Mouse (Mus musculus): Measurements from ENCODE around the gene Mbd3. TPM values are rescaled to one million over a fixed set of nuclear protein-coding genes. Genes with fewer than 3 reads are reported as not detected.

Gene Mbd3
- polyA plus RNA-seq, 1 experiment from 2014 or later: 327 TPM

- H3K9ac ChIP-seq: no peak overlapping the region
- H3K36me3 ChIP-seq (replicated peaks): peaks cover 33% of the 10 kb centered on the region
- H3K4me1 ChIP-seq: peaks cover 44% of the 10 kb centered on the region
- H3K27me3 ChIP-seq: no peaks in the 10 kb centered on the region
- 100% methylated on average over 4 of the region's 4 CpGs for WGBS
- H3K9me3 ChIP-seq: peaks cover 5% of the 10 kb centered on the region; the same call in 1 of the 2 replicates
- no peak overlapping the region for H3K4me2 ChIP-seq
- no peak for ATAC-seq (ENCODE audit: low FRiP score)
- no peak overlapping the region for H3K27ac ChIP-seq
- H3K4me3 ChIP-seq (replicated peaks): no peak overlapping the region
These were observed 3.8 kb upstream of the Mbd3 start for GRCm38 (mm10) chr10:80403044-80403692.

- H3K4me1 ChIP-seq: peaks cover 45% of the 10 kb centered on the region
- 0 out of 2 replicates have a peak overlapping the region, but pooled peaks have one; percentile 31 for H3K27ac ChIP-seq
- H3K4me3 ChIP-seq (replicated peaks): no peak overlapping the region
- H3K4me2 ChIP-seq: peak overlapping the region; percentile 84
- peak overlapping the region; percentile 60 for H3K9ac ChIP-seq
- no peaks in the 10 kb centered on the region for H3K27me3 ChIP-seq
- ATAC-seq (ENCODE audit: low FRiP score): no peak
- peaks cover 43% of the 10 kb centered on the region for H3K36me3 ChIP-seq (replicated peaks)
- H3K9me3 ChIP-seq: peaks cover 5% of the 10 kb centered on the region; the same call in 1 of the 2 replicates
- 87% methylated on average over 4 of the region's 4 CpGs for WGBS
These were observed 1.4 kb upstream of the Mbd3 start for GRCm38 (mm10) chr10:80400704-80401161.

GRCm38 (mm10) chr10:80399973-80400703, 788 bp upstream of the Mbd3 start:
- WGBS: 14% methylated on average over 17 of the region's 17 CpGs
- Histone ChIP-seq H3K36me3 (replicated peaks) (peaks cover 49% of the 10 kb centered on the region), H3K4me3 (replicated peaks) (peak overlapping the region; percentile 78), H3K4me2 (peak overlapping the region; percentile 84), H3K27me3 (no peaks in the 10 kb centered on the region), H3K27ac (peak overlapping the region; percentile 83), H3K4me1 (peaks cover 39% of the 10 kb centered on the region), H3K9ac (peak overlapping the region; percentile 60), H3K9me3 (peaks cover 5% of the 10 kb centered on the region; the same call in 1 of the 2 replicates)
- no peak for ATAC-seq (ENCODE audit: low FRiP score)

- H3K9ac ChIP-seq: peak overlapping the region; percentile 93
- WGBS: under 1% methylated on average over 57 of the region's 59 CpGs
- peaks cover 57% of the 10 kb centered on the region for H3K36me3 ChIP-seq (replicated peaks)
- H3K4me3 ChIP-seq (replicated peaks): peak overlapping the region; percentile 78
- ATAC-seq (ENCODE audit: low FRiP score): peak; percentile 87
- peaks cover 30% of the 10 kb centered on the region for H3K4me1 ChIP-seq
- H3K9me3 ChIP-seq: peaks cover 5% of the 10 kb centered on the region; the same call in 1 of the 2 replicates
- peak overlapping the region; percentile 84 for H3K4me2 ChIP-seq
- no peaks in the 10 kb centered on the region for H3K27me3 ChIP-seq
- peak overlapping the region; percentile 100 for H3K27ac ChIP-seq
These were observed 595 bp downstream of the Mbd3 start for GRCm38 (mm10) chr10:80398719-80399190.

- H3K4me2 ChIP-seq: peak overlapping the region; percentile 84
- no peak for ATAC-seq (ENCODE audit: low FRiP score)
- H3K9ac ChIP-seq: peak overlapping the region; percentile 93
- peak overlapping the region; percentile 78 for H3K4me3 ChIP-seq (replicated peaks)
- no peaks in the 10 kb centered on the region; the same call in 1 of the 2 replicates for H3K9me3 ChIP-seq
- 0% methylated on average over 1 of the region's 1 CpGs for WGBS
- peaks cover 30% of the 10 kb centered on the region for H3K4me1 ChIP-seq
- H3K36me3 ChIP-seq (replicated peaks): peaks cover 57% of the 10 kb centered on the region
- H3K27ac ChIP-seq: peak overlapping the region; percentile 100
- no peaks in the 10 kb centered on the region for H3K27me3 ChIP-seq
These were observed 1.2 kb downstream of the Mbd3 start for GRCm38 (mm10) chr10:80398174-80398535.

- peaks cover 30% of the 10 kb centered on the region for H3K4me1 ChIP-seq
- peak overlapping the region; percentile 93 for H3K9ac ChIP-seq
- no peaks in the 10 kb centered on the region for H3K9me3 ChIP-seq
- no peaks in the 10 kb centered on the region for H3K27me3 ChIP-seq
- 51% methylated on average over 8 of the region's 8 CpGs for WGBS
- H3K27ac ChIP-seq: peak overlapping the region; percentile 100
- H3K4me3 ChIP-seq (replicated peaks): peak overlapping the region; percentile 78
- H3K36me3 ChIP-seq (replicated peaks): peaks cover 57% of the 10 kb centered on the region
- peak overlapping the region; percentile 84 for H3K4me2 ChIP-seq
- ATAC-seq (ENCODE audit: low FRiP score): no peak
These were observed 1.7 kb downstream of the Mbd3 start for GRCm38 (mm10) chr10:80397524-80398173.

- 87% methylated on average over 11 of the region's 11 CpGs for WGBS
- Histone ChIP-seq H3K9ac (peak overlapping the region; percentile 93; the same call in 1 of the 2 replicates), H3K9me3 (no peaks in the 10 kb centered on the region), H3K4me2 (peak overlapping the region; percentile 84), H3K27me3 (no peaks in the 10 kb centered on the region), H3K27ac (peak overlapping the region; percentile 100), H3K36me3 (replicated peaks) (peaks cover 58% of the 10 kb centered on the region), H3K4me3 (replicated peaks) (peak overlapping the region; percentile 78), H3K4me1 (peaks cover 30% of the 10 kb centered on the region)
- ATAC-seq (ENCODE audit: low FRiP score): no peak
These were observed 2.4 kb downstream of the Mbd3 start for GRCm38 (mm10) chr10:80396822-80397523.

GRCm38 (mm10) chr10:80395025-80395627, 4.2 kb downstream of the Mbd3 start:
- no peaks in the 10 kb centered on the region for H3K27me3 ChIP-seq
- 95% methylated on average over 35 of the region's 35 CpGs for WGBS
- H3K4me2 ChIP-seq: no peak overlapping the region
- no peak overlapping the region for H3K27ac ChIP-seq
- H3K4me1 ChIP-seq: peaks cover 19% of the 10 kb centered on the region
- H3K9ac ChIP-seq: peak overlapping the region; percentile 12; the same call in 1 of the 2 replicates
- H3K36me3 ChIP-seq (replicated peaks): peaks cover 66% of the 10 kb centered on the region
- no peak overlapping the region for H3K4me3 ChIP-seq (replicated peaks)
- no peak for ATAC-seq (ENCODE audit: low FRiP score)
- H3K9me3 ChIP-seq: no peaks in the 10 kb centered on the region

- ATAC-seq (ENCODE audit: low FRiP score): no peak
- H3K9ac ChIP-seq: no peak overlapping the region
These were observed 6.7 kb downstream of the Mbd3 start for GRCm38 (mm10) chr10:80392687-80393086.

GRCm38 (mm10) chr10:80390697-80391096, 8.7 kb downstream of the Mbd3 start:
- H3K36me3 ChIP-seq (replicated peaks): peaks cover 56% of the 10 kb centered on the region

More at GRCm38 (mm10) chr10:80392687-80393086, 6.7 kb downstream of the Mbd3 start:
- Histone ChIP-seq H3K4me2 (no peak overlapping the region), H3K27me3 (no peaks in the 10 kb centered on the region), H3K4me1 (peaks cover 24% of the 10 kb centered on the region), H3K9me3 (no peaks in the 10 kb centered on the region), H3K27ac (no peak overlapping the region), H3K4me3 (replicated peaks) (no peak overlapping the region), H3K36me3 (replicated peaks) (peaks cover 67% of the 10 kb centered on the region)
- WGBS: 97% methylated on average over 5 of the region's 5 CpGs

GRCm38 (mm10) chr10:80389185-80389708, 10.1 kb downstream of the Mbd3 start:
- H3K4me2 ChIP-seq: no peak overlapping the region
- no peak overlapping the region for H3K4me3 ChIP-seq (replicated peaks)
- 83% methylated on average over 4 of the region's 4 CpGs for WGBS
- H3K4me1 ChIP-seq: peaks cover 22% of the 10 kb centered on the region
- peaks cover 48% of the 10 kb centered on the region for H3K36me3 ChIP-seq (replicated peaks)
- ATAC-seq (ENCODE audit: low FRiP score): no peak
- H3K27me3 ChIP-seq: no peaks in the 10 kb centered on the region
- H3K9ac ChIP-seq: no peak overlapping the region
- no peaks in the 10 kb centered on the region for H3K9me3 ChIP-seq
- H3K27ac ChIP-seq: no peak overlapping the region

More at GRCm38 (mm10) chr10:80390697-80391096, 8.7 kb downstream of the Mbd3 start:
- H3K27ac ChIP-seq: 0 out of 2 replicates have a peak overlapping the region, but pooled peaks have one; percentile 25
- H3K4me2 ChIP-seq: no peak overlapping the region
- H3K9me3 ChIP-seq: no peaks in the 10 kb centered on the region
- H3K4me1 ChIP-seq: peaks cover 10% of the 10 kb centered on the region
- H3K27me3 ChIP-seq: no peaks in the 10 kb centered on the region
- no peak overlapping the region for H3K9ac ChIP-seq
- WGBS: 88% methylated on average over 9 of the region's 9 CpGs
- H3K4me3 ChIP-seq (replicated peaks): no peak overlapping the region
- no peak for ATAC-seq (ENCODE audit: low FRiP score)

All from forebrain, embryonic 12.5 days (tissue).